Mouse (Mus musculus) hindbrain, embryonic 14.5 days (tissue): ENCODE data around the gene Slit1. TPM values are rescaled to one million over a fixed set of nuclear protein-coding genes. Genes with fewer than 3 reads are reported as not detected.

Experiments used
- ATAC-seq: fragments of 200-750 bp; cut with Nextera tagmentation; 2 replicates; pipeline ENCODE4 v1.8.0; 2017; ENCODE audit warnings: moderate number of reproducible peaks, mild to moderate bottlenecking, moderate TSS enrichment, moderate library complexity; ENCODE audit not compliant: low FRiP score
- DNase-seq: peaks from one replicate; pipeline ENCODE4 v3.0.0-alpha.2; 2015; ENCODE audit warnings: low spot score
- H3K27ac ChIP-seq: fragments of 300-500 bp; sonication (generic); 2 replicates; pipeline ENCODE4 v1.5.1; 2014; ENCODE audit warnings: mild to moderate bottlenecking, moderate library complexity
- H3K27me3 ChIP-seq: fragments of 300-500 bp; sonication (generic); 2 replicates; pipeline ENCODE4 v1.6.1; 2014; ENCODE audit warnings: mild to moderate bottlenecking, low read length, mixed read lengths; ENCODE audit not compliant: control insufficient read depth, insufficient read depth
- H3K36me3 ChIP-seq: fragments of 300-500 bp; sonication (generic); replicated peaks from 2 replicates; pipeline ENCODE4 v1.6.1; 2014; ENCODE audit not compliant: control insufficient read depth, insufficient read depth
- H3K4me1 ChIP-seq: fragments of 300-500 bp; sonication (generic); replicated peaks from 2 replicates; pipeline ENCODE4 v1.6.1; 2014; ENCODE audit warnings: antibody characterized with exemption, low read length, mixed read lengths; ENCODE audit not compliant: control insufficient read depth, insufficient read depth
- H3K4me2 ChIP-seq: fragments of 300-500 bp; sonication (generic); replicated peaks from 2 replicates; pipeline ENCODE4 v1.6.1; 2014; ENCODE audit warnings: mild to moderate bottlenecking, moderate library complexity
- H3K4me3 ChIP-seq: fragments of 300-500 bp; sonication (generic); replicated peaks from 2 replicates; pipeline ENCODE4 v1.5.1; 2014; ENCODE audit warnings: mild to moderate bottlenecking, low read length
- H3K9ac ChIP-seq: fragments of 300-500 bp; sonication (generic); 2 replicates; pipeline ENCODE4 v1.6.1; 2014
- H3K9me3 ChIP-seq: fragments of 300-500 bp; sonication (generic); 2 replicates; pipeline ENCODE4 v1.6.1; 2016; ENCODE audit warnings: low read length; ENCODE audit not compliant: control insufficient read depth
- WGBS: fragments of 180-500 bp; shearing (Covaris S2); extraction: QIAGEN DNeasy Blood & Tissue Kit; methylation state at CpG from one replicate; pipeline ENCODE4 v1.1.7; 2014; 5-methylcytosine and 5-hydroxymethylcytosine counted together
- microRNA-seq: library from miRNA; unstranded; fragments of <30 nt; microRNA quantifications from one replicate; pipeline ENCODE4, GENCODE M21; 2016
- polyA plus RNA-seq: library from polyadenylated mRNA; unstranded; fragments of >200 nt; fragmentation: Nextera tagmentation; extraction: Ambion mirVana; gene quantifications from 2 replicates; pipeline ENCODE4 v1.2.1, GENCODE M21; 2014

Gene Slit1
- polyA plus RNA-seq, 1 experiment from 2014 or later: 36.4 TPM

GRCm38 (mm10) chr19:41558891-41559486, 184.5 kb downstream of the Slit1 start:
- Histone ChIP-seq H3K4me3 (no peak overlapping the region), H3K27ac (no peak overlapping the region; the same call in 1 of the 2 replicates), H3K4me1 (0 out of 2 replicates have a peak, but pooled peaks cover 4% of the 10 kb centered on the region), H3K4me2 (no peak overlapping the region), H3K36me3 (peaks cover 39% of the 10 kb centered on the region), H3K9me3 (no peaks in the 10 kb centered on the region), H3K9ac (no peak overlapping the region), H3K27me3 (no peaks in the 10 kb centered on the region)
- WGBS: 70% methylated on average over 9 of the region's 9 CpGs
- no peak for DNase-seq
- no peak for ATAC-seq

- Histone ChIP-seq H3K4me3 (no peak overlapping the region), H3K36me3 (peaks cover 43% of the 10 kb centered on the region), H3K4me1 (0 out of 2 replicates have a peak, but pooled peaks cover 4% of the 10 kb centered on the region), H3K4me2 (no peak overlapping the region), H3K9ac (no peak overlapping the region), H3K27ac (no peak overlapping the region), H3K9me3 (no peaks in the 10 kb centered on the region), H3K27me3 (no peaks in the 10 kb centered on the region)
- no peak for DNase-seq
- ATAC-seq: no peak
- WGBS: 95% methylated on average over 4 of the region's 4 CpGs
Measured at GRCm38 (mm10) chr19:41557491-41557890, 186.0 kb downstream of the Slit1 start.

GRCm38 (mm10) chr19:41556981-41557380, 186.5 kb downstream of the Slit1 start:
- H3K27ac ChIP-seq: no peak overlapping the region
- no peak overlapping the region for H3K4me3 ChIP-seq
- ATAC-seq: no peak
- WGBS: 88% methylated on average over 4 of the region's 4 CpGs
- H3K4me2 ChIP-seq: no peak overlapping the region
- no peak for DNase-seq
- H3K9ac ChIP-seq: no peak overlapping the region
- H3K4me1 ChIP-seq: 0 out of 2 replicates have a peak, but pooled peaks cover 4% of the 10 kb centered on the region
- H3K9me3 ChIP-seq: no peaks in the 10 kb centered on the region
- H3K27me3 ChIP-seq: no peaks in the 10 kb centered on the region
- peaks cover 45% of the 10 kb centered on the region for H3K36me3 ChIP-seq

Small RNA genes within 50 kb of the gene (microRNA-seq; reads per million reads assigned to microRNA genes)
- not detected for gene Mir8091

Other genes with a start within 250 kb of the Slit1 start
- 3.1 and 3.2 TPM in 2 replicates for gene Gm340, start 161.3 kb downstream of the Slit1 start, polyA plus RNA-seq
- 6.7 and 6.8 TPM in 2 replicates for gene Arhgap19, start 58.4 kb upstream of the Slit1 start, polyA plus RNA-seq
- 19.1 and 23.4 TPM in 2 replicates for gene Frat1, start 86.3 kb upstream of the Slit1 start, polyA plus RNA-seq
- 5.4 and 5.5 TPM in 2 replicates for gene Frat2, start 104.5 kb upstream of the Slit1 start, polyA plus RNA-seq
- 13.2 and 16.2 TPM in 2 replicates for gene Rrp12, start 152.5 kb upstream of the Slit1 start, polyA plus RNA-seq
- gene Pgam1, start 168.3 kb upstream of the Slit1 start, polyA plus RNA-seq: 498 and 547 TPM in 2 replicates
- gene Exosc1, start 189.8 kb upstream of the Slit1 start, polyA plus RNA-seq: 51.9 and 64.0 TPM in 2 replicates
- gene Zdhhc16, start 189.8 kb upstream of the Slit1 start, polyA plus RNA-seq: 70.6 and 70.8 TPM in 2 replicates
- 29.6 and 31.6 TPM in 2 replicates for gene Mms19, start 237.5 kb upstream of the Slit1 start, polyA plus RNA-seq
- 8.6 and 9.2 TPM in 2 replicates for gene Ubtd1, start 238.1 kb upstream of the Slit1 start, polyA plus RNA-seq